Mouse (Mus musculus): ENCODE measurements around the gene Iqcb1.
A peak's percentile ranks its signal among the peaks of the same experiment; 100 is the strongest.

Iqcb1 gene

GRCm38 (mm10) chr16:36877316-36877715 lies 49.1 kb downstream of the Iqcb1 start:
- DNase-seq = peak; percentile 22

- no peak for DNase-seq
Measured at GRCm38 (mm10) chr16:36882737-36883343, 54.7 kb downstream of the Iqcb1 start.

GRCm38 (mm10) chr16:36884881-36885280 lies 56.7 kb downstream of the Iqcb1 start:
- DNase-seq = peak; percentile 64 to 65

GRCm38 (mm10) chr16:36885912-36886311 lies 57.7 kb downstream of the Iqcb1 start:
- no peak for DNase-seq

- no peak for DNase-seq
Measured at GRCm38 (mm10) chr16:36887546-36887945, 59.4 kb downstream of the Iqcb1 start.

GRCm38 (mm10) chr16:36890559-36890958 lies 62.4 kb downstream of the Iqcb1 start:
- DNase-seq = no peak

- DNase-seq = no peak
Measured at GRCm38 (mm10) chr16:36891415-36891814, 63.2 kb downstream of the Iqcb1 start.

- DNase-seq = no peak
Measured at GRCm38 (mm10) chr16:36893317-36893716, 65.1 kb downstream of the Iqcb1 start.

- no peak for DNase-seq
Measured at GRCm38 (mm10) chr16:36896712-36897111, 68.5 kb downstream of the Iqcb1 start.

- no peak for DNase-seq
Measured at GRCm38 (mm10) chr16:36903156-36903555, 75.0 kb downstream of the Iqcb1 start.

- DNase-seq = no peak
Measured at GRCm38 (mm10) chr16:36911909-36912308, 83.7 kb downstream of the Iqcb1 start.

- DNase-seq = no peak
Measured at GRCm38 (mm10) chr16:36912311-36912710, 84.1 kb downstream of the Iqcb1 start.

- no peak for DNase-seq
Measured at GRCm38 (mm10) chr16:36914195-36914594, 86.0 kb downstream of the Iqcb1 start.

GRCm38 (mm10) chr16:36918505-36918904 lies 90.3 kb downstream of the Iqcb1 start:
- no peak for DNase-seq

- no peak for DNase-seq
Measured at GRCm38 (mm10) chr16:36920410-36920809, 92.2 kb downstream of the Iqcb1 start.

- DNase-seq = no peak
Measured at GRCm38 (mm10) chr16:36921067-36921613, 93.0 kb downstream of the Iqcb1 start.

- peak; percentile 43 to 46 for DNase-seq
Measured at GRCm38 (mm10) chr16:36921980-36922379, 93.8 kb downstream of the Iqcb1 start.
